Mouse (Mus musculus): ENCODE measurements around the gene Fibcd1. TPM values are rescaled to one million over a fixed set of nuclear protein-coding genes. Genes with fewer than 3 reads are reported as not detected.
A peak's percentile ranks its signal among the peaks of the same experiment; 100 is the strongest.

Fibcd1 gene
- polyA plus RNA-seq, 1 experiment from 2014 or later, result not detected

DNA sequence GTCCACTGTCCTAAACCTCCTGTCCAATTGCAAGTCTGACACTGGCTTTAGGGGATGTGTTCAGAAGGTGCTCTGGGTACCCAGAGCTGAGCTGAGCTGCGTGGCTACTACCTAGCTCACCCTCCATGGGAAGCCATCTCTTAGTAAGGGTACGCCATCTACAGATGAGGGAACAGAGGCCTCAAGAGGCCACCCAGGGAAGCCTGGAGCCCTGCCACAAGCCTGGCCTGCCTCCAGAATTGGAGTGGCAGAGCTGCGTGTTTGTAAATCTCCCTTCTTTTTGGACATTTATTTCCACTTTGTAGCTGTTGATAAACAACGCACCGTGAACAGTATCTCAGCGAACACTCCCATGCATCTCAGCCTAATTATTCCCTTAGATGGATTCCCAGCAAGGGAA lies 11.4 kb upstream of the Fibcd1 start:
- Histone ChIP-seq H3K4me2 (no peak overlapping the region), H3K9ac (no peak overlapping the region), H3K9me3 (no peaks in the 10 kb centered on the region), H3K27ac (replicated peaks) (no peak overlapping the region), H3K27me3 (replicated peaks) (peaks cover 57% of the 10 kb centered on the region), H3K36me3 (no peaks in the 10 kb centered on the region), H3K4me1 (peaks cover 18% of the 10 kb centered on the region), H3K4me3 (no peak overlapping the region)
- WGBS, result 53% methylated on average over 6 of the region's 6 CpGs
- ATAC-seq (ENCODE audit: extremely low read depth, insufficient number of reproducible peaks, low FRiP score, low TSS enrichment), result no peak

DNA sequence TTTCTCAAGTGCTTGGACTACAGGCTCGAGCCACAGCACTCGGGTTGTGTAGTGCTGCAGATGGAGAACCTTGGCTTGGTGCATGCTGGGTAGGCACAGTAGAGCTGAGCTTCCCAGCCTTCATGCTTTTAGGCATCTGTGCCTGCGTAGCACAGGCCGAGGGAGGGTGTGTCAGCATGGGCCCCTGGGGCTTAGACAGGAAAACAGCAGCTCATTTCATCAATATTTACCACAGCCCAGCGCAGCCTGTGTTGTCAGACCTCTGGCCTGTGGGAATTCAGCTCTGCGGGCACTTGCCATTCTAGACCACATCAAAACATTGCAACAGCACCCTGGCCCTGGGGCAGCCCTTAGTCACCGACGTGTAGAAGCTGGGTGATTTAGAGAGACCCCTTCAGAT lies 10.2 kb upstream of the Fibcd1 start:
- ATAC-seq (ENCODE audit: extremely low read depth, insufficient number of reproducible peaks, low FRiP score, low TSS enrichment), result no peak
- peaks cover 63% of the 10 kb centered on the region for H3K27me3 ChIP-seq (replicated peaks)
- 69% methylated on average over 8 of the region's 8 CpGs for WGBS
- no peak overlapping the region for H3K4me2 ChIP-seq
- H3K27ac ChIP-seq (replicated peaks), result no peak overlapping the region
- H3K9me3 ChIP-seq, result no peaks in the 10 kb centered on the region
- H3K36me3 ChIP-seq, result no peaks in the 10 kb centered on the region
- H3K4me3 ChIP-seq, result no peak overlapping the region
- H3K9ac ChIP-seq, result no peak overlapping the region
- H3K4me1 ChIP-seq, result peaks cover 18% of the 10 kb centered on the region

DNA sequence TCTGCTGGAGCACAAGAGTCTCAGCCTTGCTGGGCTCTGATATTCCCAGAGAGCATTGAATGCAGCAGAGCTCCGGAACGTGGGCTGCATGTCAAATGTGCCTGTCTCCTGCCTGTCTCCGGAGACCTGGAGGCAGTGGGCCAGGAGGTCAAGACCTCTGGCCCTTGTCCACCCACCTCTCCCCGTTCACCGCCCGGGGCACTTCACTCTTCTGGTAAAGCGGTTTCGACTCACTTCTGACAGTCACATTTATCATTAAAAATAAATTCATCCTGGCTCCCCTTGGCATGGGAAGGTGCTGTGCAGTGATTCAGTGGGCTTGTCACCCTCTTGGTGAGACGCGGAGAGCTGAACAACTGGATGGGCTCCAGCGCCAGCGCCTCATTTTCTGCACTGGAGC lies 4.3 kb upstream of the Fibcd1 start:
- no peak overlapping the region for H3K4me3 ChIP-seq
- H3K4me2 ChIP-seq, result no peak overlapping the region
- H3K9me3 ChIP-seq, result no peaks in the 10 kb centered on the region
- H3K4me1 ChIP-seq, result peaks cover 27% of the 10 kb centered on the region
- H3K9ac ChIP-seq, result no peak overlapping the region
- 55% methylated on average over 12 of the region's 12 CpGs for WGBS
- no peak for ATAC-seq (ENCODE audit: extremely low read depth, insufficient number of reproducible peaks, low FRiP score, low TSS enrichment)
- no peak overlapping the region for H3K27ac ChIP-seq (replicated peaks)
- H3K27me3 ChIP-seq (replicated peaks), result peaks cover 55% of the 10 kb centered on the region
- no peaks in the 10 kb centered on the region for H3K36me3 ChIP-seq

DNA sequence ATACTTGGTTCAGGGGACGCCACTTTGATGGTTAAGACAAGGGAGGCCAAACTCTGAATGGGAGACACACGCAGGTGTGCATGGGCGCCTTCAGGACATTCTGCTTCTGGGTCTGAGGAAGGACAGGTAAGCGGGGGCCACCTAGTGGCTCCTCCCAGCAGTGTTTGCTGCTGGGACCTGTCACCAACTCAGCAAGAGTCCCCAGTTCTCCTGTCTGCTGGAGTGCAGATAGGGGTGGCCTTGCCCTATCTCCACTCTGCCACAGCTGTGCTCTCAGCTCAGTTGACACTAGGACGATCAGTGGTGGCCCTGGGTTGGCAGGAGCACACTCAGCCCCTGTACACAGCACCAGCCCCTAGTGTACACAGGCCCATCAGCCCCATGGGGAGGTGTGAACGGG lies 2.1 kb upstream of the Fibcd1 start:
- H3K4me2 ChIP-seq, result no peak overlapping the region
- 8% methylated on average over 6 of the region's 6 CpGs for WGBS
- H3K4me1 ChIP-seq, result peaks cover 26% of the 10 kb centered on the region
- H3K9me3 ChIP-seq, result no peaks in the 10 kb centered on the region
- H3K27ac ChIP-seq (replicated peaks), result no peak overlapping the region
- no peak overlapping the region for H3K9ac ChIP-seq
- H3K4me3 ChIP-seq, result no peak overlapping the region
- H3K36me3 ChIP-seq, result no peaks in the 10 kb centered on the region
- peaks cover 64% of the 10 kb centered on the region for H3K27me3 ChIP-seq (replicated peaks)
- no peak for ATAC-seq (ENCODE audit: extremely low read depth, insufficient number of reproducible peaks, low FRiP score, low TSS enrichment)

DNA sequence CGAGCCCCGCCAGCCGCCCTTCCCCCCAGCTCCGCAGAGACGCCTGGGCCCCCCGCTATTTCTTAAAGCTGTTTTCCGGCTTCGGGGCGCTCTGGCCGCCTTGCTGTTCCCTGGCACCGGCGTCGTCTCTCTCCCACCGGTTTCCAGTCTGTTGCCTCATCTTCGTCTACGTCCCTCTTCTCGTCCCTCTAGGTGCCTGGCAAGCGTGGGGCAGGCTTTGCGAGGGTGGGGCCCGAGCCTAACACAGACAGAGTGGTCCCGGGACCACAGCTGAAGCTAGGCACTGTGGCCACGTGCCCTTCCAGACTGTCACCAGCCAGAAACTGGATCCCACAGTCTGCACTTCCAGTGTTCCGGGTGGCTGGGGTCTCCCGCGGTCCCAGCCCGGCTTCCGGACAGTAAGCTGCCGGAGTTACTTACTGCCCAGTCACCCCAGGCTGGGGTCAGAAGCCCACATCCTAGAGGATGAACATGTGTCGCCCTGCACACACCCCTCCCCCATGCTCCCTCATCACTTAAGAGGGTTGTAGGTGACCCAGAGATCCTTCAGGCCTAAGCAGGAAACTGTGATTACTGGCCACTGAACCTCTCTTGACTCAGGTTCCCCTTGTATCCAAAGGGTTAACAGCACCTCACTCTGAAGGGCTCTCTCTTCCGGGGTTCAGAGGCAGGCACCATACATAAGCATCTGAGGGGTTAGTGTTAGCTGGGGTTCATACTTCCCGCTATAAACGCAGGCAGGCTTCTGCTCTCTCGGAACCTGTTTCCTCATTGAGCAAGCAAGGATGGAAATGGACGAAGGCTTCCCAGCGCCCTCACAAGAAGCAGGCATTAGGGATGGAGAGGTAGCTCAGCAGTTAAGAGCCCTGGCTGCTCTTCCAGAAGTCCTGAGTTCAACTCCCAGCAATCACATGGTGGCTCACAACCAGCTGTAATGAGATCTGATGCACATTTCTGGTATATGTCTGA lies 1.2 kb upstream of the Fibcd1 start:
- 4% methylated on average over 35 of the region's 35 CpGs for WGBS

DNA sequence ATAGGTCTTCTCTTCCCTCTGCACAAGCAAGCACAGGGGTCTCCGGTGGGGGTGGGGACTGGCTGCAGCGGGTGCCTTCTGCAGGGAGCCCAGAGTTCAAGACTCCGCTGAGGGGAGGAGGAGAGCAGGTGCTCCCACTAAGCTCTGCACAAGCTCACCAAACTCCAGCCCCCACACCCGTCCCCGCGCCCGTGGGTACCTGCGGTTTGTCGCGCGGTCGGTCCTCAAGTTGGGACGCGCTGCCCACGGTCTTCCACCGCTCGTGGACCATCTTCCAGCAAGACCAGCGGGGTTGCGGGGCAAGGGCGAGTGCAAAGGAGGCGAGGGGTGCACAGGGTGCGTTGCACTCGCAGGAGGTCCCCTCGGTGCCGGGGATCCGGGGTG lies 301 bp downstream of the Fibcd1 start:
- peak overlapping the region; percentile 73 for H3K9ac ChIP-seq
- no peak overlapping the region for H3K27ac ChIP-seq (replicated peaks)
- WGBS, result 3% methylated on average over 25 of the region's 26 CpGs
- ATAC-seq (ENCODE audit: extremely low read depth, insufficient number of reproducible peaks, low FRiP score, low TSS enrichment), result no peak
- H3K4me3 ChIP-seq, result peak overlapping the region; percentile 60
- peak overlapping the region; percentile 84 for H3K4me2 ChIP-seq
- H3K36me3 ChIP-seq, result no peaks in the 10 kb centered on the region
- H3K9me3 ChIP-seq, result no peaks in the 10 kb centered on the region
- peaks cover 26% of the 10 kb centered on the region for H3K4me1 ChIP-seq
- peaks cover 82% of the 10 kb centered on the region for H3K27me3 ChIP-seq (replicated peaks)

More for the DNA sequence above, 1.2 kb upstream of the Fibcd1 start:
- peak overlapping the region; percentile 60 for H3K4me3 ChIP-seq
- no peaks in the 10 kb centered on the region for H3K36me3 ChIP-seq
- no peaks in the 10 kb centered on the region for H3K9me3 ChIP-seq
- ATAC-seq (ENCODE audit: extremely low read depth, insufficient number of reproducible peaks, low FRiP score, low TSS enrichment), result no peak
- peak overlapping the region; percentile 73; the same call in 1 of the 2 replicates for H3K9ac ChIP-seq
- peaks cover 73% of the 10 kb centered on the region for H3K27me3 ChIP-seq (replicated peaks)
- H3K27ac ChIP-seq (replicated peaks), result no peak overlapping the region
- peak overlapping the region; percentile 84 for H3K4me2 ChIP-seq
- peaks cover 26% of the 10 kb centered on the region for H3K4me1 ChIP-seq

DNA sequence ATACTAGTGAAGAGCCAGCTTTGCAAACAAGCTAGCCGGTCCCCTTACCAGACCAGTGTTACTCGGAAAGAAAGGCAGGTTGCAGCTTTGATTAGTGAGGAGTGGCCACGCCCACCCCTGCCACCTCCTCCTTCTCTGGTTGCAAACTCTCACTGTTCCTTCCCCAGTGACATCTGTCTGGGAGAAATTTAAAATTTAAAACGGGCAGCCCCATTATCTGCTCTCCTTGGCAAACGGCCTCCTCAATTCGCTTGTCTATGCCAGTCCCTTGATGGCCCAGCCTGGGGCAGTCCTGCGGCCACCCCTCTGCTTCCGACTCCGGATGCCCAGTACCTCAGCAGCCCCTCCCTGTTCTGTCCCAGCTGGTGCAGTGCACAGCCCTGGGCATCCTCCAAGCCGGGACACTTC lies 1.1 kb downstream of the Fibcd1 start:
- Histone ChIP-seq H3K36me3 (no peaks in the 10 kb centered on the region), H3K27ac (replicated peaks) (no peak overlapping the region), H3K27me3 (replicated peaks) (peaks cover 86% of the 10 kb centered on the region), H3K9ac (no peak overlapping the region), H3K4me1 (peaks cover 26% of the 10 kb centered on the region), H3K4me3 (no peak overlapping the region), H3K4me2 (no peak overlapping the region), H3K9me3 (no peaks in the 10 kb centered on the region)
- WGBS, result 7% methylated on average over 10 of the region's 10 CpGs
- ATAC-seq (ENCODE audit: extremely low read depth, insufficient number of reproducible peaks, low FRiP score, low TSS enrichment), result no peak

DNA sequence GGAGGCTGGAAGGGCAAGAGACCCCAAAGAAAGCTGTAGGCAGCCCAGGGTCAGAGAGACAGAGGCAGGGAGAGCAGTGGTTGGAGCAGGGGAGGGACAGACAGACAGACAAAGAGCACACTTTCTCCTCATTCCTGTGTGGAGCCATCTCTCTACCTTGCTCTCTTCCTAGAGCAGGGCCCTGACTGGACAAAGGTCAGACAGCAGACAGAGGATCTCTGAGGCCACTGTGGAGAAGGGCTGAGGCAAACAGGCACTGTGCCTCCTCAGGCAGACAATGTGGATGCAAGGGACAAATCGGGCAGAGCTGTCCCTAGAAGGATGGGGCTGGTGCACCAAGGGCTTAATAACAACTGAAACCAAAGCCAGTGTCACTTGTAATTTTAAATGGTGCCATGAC lies 6.9 kb downstream of the Fibcd1 start:
- no peaks in the 10 kb centered on the region for H3K4me1 ChIP-seq
- H3K4me3 ChIP-seq, result no peak overlapping the region
- no peak overlapping the region for H3K27ac ChIP-seq (replicated peaks)
- H3K9me3 ChIP-seq, result no peaks in the 10 kb centered on the region
- peaks cover 94% of the 10 kb centered on the region for H3K27me3 ChIP-seq (replicated peaks)
- ATAC-seq (ENCODE audit: extremely low read depth, insufficient number of reproducible peaks, low FRiP score, low TSS enrichment), result no peak
- WGBS, result 46% methylated on average over 1 of the region's 1 CpGs
- H3K9ac ChIP-seq, result no peak overlapping the region
- no peak overlapping the region for H3K4me2 ChIP-seq
- no peaks in the 10 kb centered on the region for H3K36me3 ChIP-seq

DNA sequence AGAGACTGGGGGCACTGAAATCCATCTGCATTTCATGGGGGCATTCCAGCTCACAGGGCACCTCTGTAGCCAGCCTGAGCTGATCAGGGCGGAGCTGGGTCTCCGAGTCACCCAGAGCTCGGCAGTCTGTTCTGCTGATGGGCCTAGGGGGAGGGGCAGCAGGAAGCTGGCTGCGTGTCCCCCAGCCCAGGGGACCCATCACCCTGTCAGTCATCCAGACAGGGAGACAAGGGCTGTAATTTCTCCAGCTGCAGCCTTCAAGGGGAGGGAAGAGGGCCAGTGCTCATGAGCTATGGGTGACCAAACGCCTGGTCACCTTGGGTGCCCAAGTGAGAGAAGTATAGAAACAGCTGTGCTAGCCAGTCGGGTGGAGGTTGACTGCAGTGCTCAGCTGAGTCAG lies 8.8 kb downstream of the Fibcd1 start:
- no peak for ATAC-seq (ENCODE audit: extremely low read depth, insufficient number of reproducible peaks, low FRiP score, low TSS enrichment)
- Histone ChIP-seq H3K36me3 (no peaks in the 10 kb centered on the region), H3K4me2 (no peak overlapping the region), H3K27ac (replicated peaks) (no peak overlapping the region), H3K4me1 (no peaks in the 10 kb centered on the region), H3K4me3 (no peak overlapping the region), H3K9ac (no peak overlapping the region), H3K9me3 (no peaks in the 10 kb centered on the region), H3K27me3 (replicated peaks) (peaks cover 92% of the 10 kb centered on the region)
- WGBS, result 27% methylated on average over 6 of the region's 6 CpGs

DNA sequence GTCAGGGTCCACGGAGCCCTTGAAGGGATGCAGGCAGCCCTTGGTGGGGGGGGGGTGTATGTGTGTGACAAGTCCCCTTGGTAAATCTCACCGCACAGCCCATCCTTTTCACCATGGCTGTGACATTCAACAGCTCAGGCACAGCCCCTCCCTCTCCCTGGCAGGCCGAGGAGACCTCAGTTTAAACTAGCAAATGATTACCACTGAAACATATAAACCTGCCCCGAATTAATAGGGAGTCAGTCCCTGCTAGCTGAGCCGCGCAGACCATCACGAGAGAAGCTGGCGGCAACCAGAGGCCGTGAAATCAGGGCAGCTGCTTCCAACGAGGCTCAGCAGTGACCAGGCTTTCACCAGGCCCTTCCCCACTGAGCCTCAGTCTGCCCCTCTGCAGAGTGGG lies 9.7 kb downstream of the Fibcd1 start:
- Histone ChIP-seq H3K4me2 (no peak overlapping the region), H3K27ac (replicated peaks) (no peak overlapping the region), H3K4me3 (no peak overlapping the region), H3K9ac (no peak overlapping the region), H3K9me3 (no peaks in the 10 kb centered on the region), H3K27me3 (replicated peaks) (peaks cover 91% of the 10 kb centered on the region), H3K4me1 (no peaks in the 10 kb centered on the region), H3K36me3 (no peaks in the 10 kb centered on the region)
- 72% methylated on average over 10 of the region's 10 CpGs for WGBS
- ATAC-seq (ENCODE audit: extremely low read depth, insufficient number of reproducible peaks, low FRiP score, low TSS enrichment), result no peak

DNA sequence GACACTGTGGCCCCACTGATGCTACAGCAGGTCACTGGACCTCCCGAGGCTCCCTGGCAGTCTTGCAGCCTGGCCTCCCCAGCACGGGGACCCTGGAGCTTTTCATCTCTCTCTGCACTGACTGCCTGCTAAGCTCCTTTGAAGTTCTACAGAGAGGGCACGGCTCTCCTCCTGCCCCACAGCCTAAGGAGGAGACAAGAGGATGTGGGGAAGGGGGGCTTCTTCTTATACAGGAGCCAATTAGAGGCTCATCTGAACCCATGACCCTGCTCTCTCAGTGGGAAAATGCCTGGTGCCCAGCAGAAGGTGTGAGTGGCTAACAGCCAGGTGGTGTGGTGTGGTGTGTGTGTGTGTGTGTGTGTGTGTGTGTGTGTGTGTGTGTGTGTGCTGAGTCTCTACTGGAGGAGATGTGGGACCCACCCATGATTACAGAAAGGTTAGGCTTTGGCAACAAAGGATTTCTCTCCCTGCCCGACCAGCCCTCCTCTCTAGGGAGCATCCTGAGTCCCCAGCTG lies 17.4 kb downstream of the Fibcd1 start:
- Histone ChIP-seq H3K4me2 (no peak overlapping the region), H3K9ac (no peak overlapping the region), H3K36me3 (no peaks in the 10 kb centered on the region), H3K4me1 (peaks cover 14% of the 10 kb centered on the region), H3K27me3 (replicated peaks) (peaks cover 63% of the 10 kb centered on the region), H3K4me3 (no peak overlapping the region), H3K27ac (replicated peaks) (no peak overlapping the region), H3K9me3 (no peaks in the 10 kb centered on the region)
- no peak for ATAC-seq (ENCODE audit: extremely low read depth, insufficient number of reproducible peaks, low FRiP score, low TSS enrichment)
- 13% methylated on average over 4 of the region's 4 CpGs for WGBS

DNA sequence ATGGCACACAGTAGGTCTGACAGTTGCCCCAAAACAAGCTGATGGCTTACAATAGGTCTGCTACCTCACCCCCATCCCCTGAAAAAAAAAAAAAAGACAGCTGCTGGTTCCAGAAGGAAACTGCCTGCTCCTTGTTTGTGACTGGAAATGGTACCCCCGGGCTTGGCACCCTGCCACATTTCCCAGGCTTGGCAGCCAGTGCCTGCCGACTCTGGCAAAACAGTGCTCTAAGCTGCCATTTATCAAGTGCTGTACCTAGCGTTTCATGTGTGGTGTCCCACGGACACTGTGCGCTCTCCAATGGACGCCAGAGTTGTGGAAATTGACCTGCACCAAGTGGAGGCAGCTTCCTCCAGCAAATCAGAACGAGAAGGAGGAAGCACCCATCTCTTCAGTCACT lies 17.9 kb downstream of the Fibcd1 start:
- Histone ChIP-seq H3K4me1 (peaks cover 19% of the 10 kb centered on the region), H3K4me2 (no peak overlapping the region), H3K27me3 (replicated peaks) (peaks cover 63% of the 10 kb centered on the region), H3K9me3 (no peaks in the 10 kb centered on the region), H3K9ac (no peak overlapping the region), H3K36me3 (no peaks in the 10 kb centered on the region), H3K4me3 (no peak overlapping the region), H3K27ac (replicated peaks) (no peak overlapping the region)
- 41% methylated on average over 7 of the region's 7 CpGs for WGBS
- no peak for ATAC-seq (ENCODE audit: extremely low read depth, insufficient number of reproducible peaks, low FRiP score, low TSS enrichment)
